Mouse (Mus musculus) MEL (cell line): Measurements from ENCODE around the gene Kcnt2.

Source experiments
- CTCF ChIP-seq, 3 experiments: IDR thresholded peaks in 2 of 3; conservative IDR thresholded peaks in 1 of 3; 2 replicates each; pipeline ENCODE4 v1.5.1; 2011 to 2012; ENCODE audit warnings: low read length in 3 of 3, low read depth in 2 of 3, mild to moderate bottlenecking in 2 of 3, improper control_type of control experiment in 1 of 3, inconsistent platforms in 1 of 3, mixed read lengths in 1 of 3, moderate library complexity in 1 of 3; ENCODE audit not compliant: control insufficient read depth in 1 of 3, insufficient read depth in 1 of 3, poor library complexity in 1 of 3, severe bottlenecking in 1 of 3
- ETS1 ChIP-seq: IDR thresholded peaks from 2 replicates; pipeline ENCODE4 v1.6.1; 2012; ENCODE audit warnings: low read depth, mild to moderate bottlenecking, inconsistent platforms, low read length, improper control_type of control experiment, moderate library complexity
- MAZ ChIP-seq: IDR thresholded peaks from 2 replicates; pipeline ENCODE4 v1.6.1; 2012; ENCODE audit warnings: low read depth, mild to moderate bottlenecking, inconsistent platforms, low read length, improper control_type of control experiment
- POLR2A ChIP-seq, 2 experiments: IDR thresholded peaks; 2 replicates each; pipeline ENCODE4 v1.6.1; 2011 to 2012; ENCODE audit warnings: low read length in 2 of 2, mild to moderate bottlenecking in 2 of 2, control low read depth in 1 of 2, improper control_type of control experiment in 1 of 2, low read depth in 1 of 2, moderate library complexity in 1 of 2; ENCODE audit not compliant: control insufficient read depth in 1 of 2, insufficient read depth in 1 of 2, poor library complexity in 1 of 2
- POLR2AphosphoS2 ChIP-seq: IDR thresholded peaks from 2 replicates; pipeline ENCODE4 v1.6.1; 2011; ENCODE audit warnings: low read length, improper control_type of control experiment
- ZC3H11A ChIP-seq: IDR thresholded peaks from 2 replicates; pipeline ENCODE4 v1.6.1; 2012; ENCODE audit warnings: low read depth, mild to moderate bottlenecking, inconsistent platforms, low read length, improper control_type of control experiment
- ZMIZ1 ChIP-seq: IDR thresholded peaks from 2 replicates; pipeline ENCODE4 v1.6.1; 2012; ENCODE audit warnings: low read depth, mild to moderate bottlenecking, inconsistent platforms, low read length, improper control_type of control experiment, moderate library complexity

DNA sequence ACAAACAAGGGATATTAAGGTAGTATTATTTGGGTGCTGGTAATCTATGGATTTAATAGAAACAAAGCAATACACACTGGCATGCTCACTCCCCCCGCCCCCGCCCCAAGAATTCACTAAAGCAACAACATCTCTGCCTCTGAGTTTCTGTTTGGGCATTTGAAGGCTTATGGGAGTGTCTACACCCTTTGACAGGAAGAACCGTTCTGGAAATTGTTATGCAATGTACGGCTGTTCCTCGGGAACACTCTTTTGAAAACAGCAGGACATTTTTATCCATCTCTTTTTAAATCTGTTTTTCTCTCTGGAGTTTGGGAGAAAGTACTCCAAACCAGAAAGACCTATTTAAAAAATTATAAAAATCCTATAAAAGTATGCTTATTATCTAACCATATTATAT, 192.2 kb downstream of the Kcnt2 start:
- TF ChIP-seq CTCF (IDR thresholded peaks at IDR 0.05 in 2 of 3, conservative IDR thresholded peaks at IDR 0.05 in 1 of 3; ENCODE audit: control insufficient read depth in 1 of 3, insufficient read depth in 1 of 3, low read depth in 2 of 3, low read length in 3 of 3, poor library complexity in 1 of 3, severe bottlenecking in 1 of 3) (no peak), POLR2A (IDR thresholded peaks at IDR 0.05; ENCODE audit: control insufficient read depth in 1 of 2, insufficient read depth in 1 of 2, low read depth in 1 of 2, low read length in 2 of 2, poor library complexity in 1 of 2) (no peak), ZMIZ1 (no peak), MAZ (no peak), ETS1 (no peak), POLR2AphosphoS2 (no peak), ZC3H11A (no peak)
